Mouse (Mus musculus): ENCODE measurements at regions not wholly inside any gene's neighbourhood (a gene's known extent, or its start where the extent isn't known, plus 50 kb on each side); places are given as distances from the start of the nearest gene placed in this dataset.

DNA sequence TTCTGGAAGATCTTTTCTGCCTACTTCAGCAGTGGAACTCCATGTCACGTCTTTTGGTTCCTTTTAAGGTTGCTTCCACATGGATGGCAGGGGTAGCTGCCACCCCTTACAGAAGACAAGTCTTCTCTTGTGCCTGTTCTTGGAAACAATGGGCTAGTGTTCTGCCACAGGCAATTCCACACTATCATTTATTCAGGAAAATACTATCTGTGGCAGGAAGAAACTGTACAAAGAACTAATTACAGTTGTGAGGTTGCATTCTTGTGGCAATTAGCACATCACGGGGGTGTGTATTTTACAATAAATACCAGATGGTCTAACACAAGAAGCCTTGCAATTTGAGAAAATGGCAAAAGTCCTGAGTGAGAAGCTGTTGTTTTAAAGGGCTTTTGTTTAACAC, 489.8 kb downstream of the Ccdc50 start:
- no peak for DNase-seq (ENCODE audit: extremely low spot score, low spot score)

DNA sequence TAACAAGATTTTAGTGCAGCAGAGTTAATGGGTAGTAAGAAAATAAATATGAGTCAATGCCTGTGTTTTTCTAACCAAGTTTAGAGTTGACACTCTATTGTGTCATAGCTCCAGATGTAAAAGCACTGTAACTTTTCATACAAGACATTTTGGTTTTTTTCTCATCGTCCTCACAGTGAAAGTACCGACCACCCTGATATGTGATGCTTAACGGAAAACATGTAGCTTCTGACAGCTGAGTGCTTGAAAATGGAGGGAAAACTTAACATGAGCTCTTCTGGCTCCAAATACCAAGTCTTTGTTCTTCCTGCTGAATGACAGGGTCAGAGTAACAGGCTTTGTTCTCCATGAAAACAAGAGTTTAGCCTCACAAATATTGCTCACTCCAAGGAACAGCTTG, 490.3 kb downstream of the Ccdc50 start:
- DNase-seq (ENCODE audit: extremely low spot score, low spot score) = no peak

DNA sequence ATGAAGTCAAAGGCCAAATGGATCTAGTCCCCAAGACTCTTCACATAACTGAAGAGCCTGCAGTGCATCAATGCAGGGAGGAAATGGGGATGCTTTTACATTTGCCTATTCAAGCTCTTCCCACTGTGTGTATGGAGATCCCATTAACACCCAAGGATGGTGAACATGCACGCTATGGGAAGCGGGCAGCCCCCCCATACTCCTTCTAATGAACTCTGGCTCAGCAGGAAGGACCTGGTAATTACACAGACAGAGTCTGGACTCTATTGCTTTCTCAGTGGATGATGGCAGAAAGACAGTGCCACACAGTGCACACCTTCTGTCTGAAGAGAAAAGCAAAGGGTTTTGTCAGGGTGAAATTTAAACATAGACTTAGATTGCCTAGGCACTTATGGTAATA, 495.7 kb downstream of the Ccdc50 start:
- DNase-seq (ENCODE audit: extremely low spot score, low spot score) = no peak

DNA sequence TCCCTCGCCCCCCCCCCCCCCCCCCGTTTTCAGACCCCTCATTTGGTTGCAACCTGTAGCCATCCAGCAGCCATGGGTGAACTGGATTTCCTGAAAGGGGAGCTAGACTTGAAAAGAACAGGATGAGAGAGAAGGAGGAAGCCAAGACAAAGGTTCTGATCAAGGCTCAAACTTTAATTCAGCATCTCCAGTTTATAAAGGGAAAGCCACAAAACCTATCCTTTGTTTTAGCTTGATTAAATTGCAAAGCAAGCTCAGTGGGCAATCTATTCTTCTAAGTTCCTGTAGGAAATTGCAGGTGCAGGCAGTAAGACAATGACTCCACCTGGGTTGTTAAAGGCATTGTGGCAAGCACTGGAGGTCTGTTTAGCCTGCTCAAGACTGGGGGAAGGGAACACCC, 517.4 kb downstream of the Ccdc50 start:
- no peak for DNase-seq (ENCODE audit: extremely low spot score, low spot score)

DNA sequence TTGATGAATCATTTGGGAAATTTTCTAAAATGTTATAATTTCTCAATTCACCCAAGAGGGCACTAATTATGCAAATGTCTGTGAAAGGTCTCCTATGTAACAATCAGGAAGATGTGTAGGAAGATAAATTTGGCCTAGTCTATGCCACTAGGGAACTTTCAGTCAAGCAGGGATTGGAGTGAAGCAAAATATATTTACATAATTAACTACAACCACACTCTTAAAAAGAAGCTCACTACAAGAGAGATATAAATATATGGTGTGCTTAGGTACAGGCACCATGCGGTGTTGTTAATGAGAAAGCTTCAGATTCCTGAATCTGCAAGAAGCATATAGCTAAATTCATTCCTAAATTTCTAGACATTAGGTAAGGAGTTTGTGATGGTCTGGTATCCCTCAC, 526.8 kb downstream of the Ccdc50 start:
- DNase-seq (ENCODE audit: extremely low spot score, low spot score) = no peak

DNA sequence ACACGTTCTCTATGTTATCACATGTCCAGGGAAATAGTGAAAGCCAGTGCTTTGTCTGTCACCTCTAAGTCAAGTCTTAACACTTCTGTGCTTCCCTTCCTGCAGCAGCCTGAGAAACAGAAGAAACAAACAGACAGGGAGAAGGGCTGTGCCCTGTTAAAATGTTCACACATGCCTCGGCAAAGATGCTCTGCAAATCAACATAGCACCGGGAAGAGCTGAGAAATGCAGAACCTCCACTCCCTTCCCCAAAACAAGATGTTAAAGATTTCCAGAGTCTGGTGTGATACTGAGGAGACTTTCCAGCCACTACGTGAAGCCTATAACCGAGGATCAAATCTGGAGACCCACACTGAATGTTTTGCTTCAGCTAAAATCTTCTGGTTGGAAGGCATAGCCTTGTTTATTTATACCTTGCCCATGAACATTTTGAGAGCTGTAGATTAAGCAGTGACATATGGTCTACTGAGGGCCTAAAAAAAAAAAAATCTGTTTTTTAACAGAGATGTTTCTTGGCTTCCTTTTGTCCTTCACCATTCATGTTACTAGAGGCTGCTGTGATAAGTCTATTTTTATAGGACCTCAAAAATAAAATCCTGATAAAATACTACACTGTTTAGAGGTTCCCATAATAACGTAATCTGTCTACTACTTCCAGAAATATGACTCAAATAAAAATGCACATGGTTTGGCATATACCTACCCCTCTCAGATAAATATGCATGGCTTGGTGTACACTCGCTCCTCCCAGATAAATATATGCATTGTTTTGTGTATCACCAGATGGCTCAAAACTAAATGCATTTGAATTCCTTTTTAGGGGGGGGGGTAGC, 537.1 kb downstream of the Ccdc50 start:
- peak; percentile 14 for DNase-seq (ENCODE audit: extremely low spot score, low spot score)

DNA sequence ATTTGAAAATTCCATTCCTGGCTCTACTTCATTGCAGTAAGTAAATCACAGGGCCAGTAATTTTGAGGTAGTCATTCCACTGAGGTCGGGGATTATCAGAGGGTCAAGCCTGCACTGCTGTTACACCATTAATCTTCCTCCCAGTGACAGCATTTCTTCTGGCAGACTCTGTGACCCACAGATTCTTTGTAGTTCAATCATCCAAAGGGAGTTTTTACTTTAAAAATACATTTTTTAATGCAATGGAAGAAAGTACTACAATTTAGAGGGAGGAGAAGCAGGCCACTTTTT, 537.6 kb downstream of the Ccdc50 start:
- no peak for DNase-seq (ENCODE audit: extremely low spot score, low spot score)

DNA sequence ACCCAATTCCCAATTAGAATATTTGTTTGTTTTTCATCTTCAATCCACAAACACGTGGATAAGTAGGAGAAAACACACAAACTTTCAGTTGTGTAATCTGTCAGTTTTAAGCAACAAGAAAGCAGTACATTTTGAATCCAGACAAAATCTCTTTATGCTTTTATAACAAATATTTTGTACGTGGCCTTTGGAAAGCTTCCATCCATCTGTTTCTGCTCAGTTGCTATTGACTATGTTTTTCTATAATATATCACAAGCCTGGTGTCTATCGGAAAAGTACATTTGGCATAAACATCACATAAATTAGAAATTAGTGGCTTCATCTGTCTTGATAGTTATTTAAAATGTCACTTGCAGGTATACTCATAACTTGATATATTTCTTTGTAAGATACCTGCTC, 560.6 kb downstream of the Ccdc50 start:
- no peak for DNase-seq (ENCODE audit: extremely low spot score, low spot score)

DNA sequence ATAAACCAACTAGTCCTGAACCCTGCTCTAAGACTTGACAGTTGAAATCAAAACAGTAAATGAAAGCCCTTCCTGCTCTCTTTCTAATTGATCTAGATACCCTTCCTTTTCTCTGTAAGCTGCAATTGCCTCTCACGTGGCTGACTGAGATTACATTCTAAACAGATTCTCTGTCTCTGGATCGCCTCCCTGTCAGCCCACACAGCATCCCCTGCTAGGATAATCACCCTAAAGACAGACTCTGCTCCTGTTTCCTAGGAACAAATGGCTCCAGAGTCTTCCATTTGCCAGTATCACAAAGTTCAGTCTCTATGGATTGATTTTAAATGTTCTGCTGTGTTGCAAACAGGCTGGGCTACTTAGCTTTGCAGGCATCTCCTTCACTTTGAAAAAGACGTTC, 561.1 kb downstream of the Ccdc50 start:
- DNase-seq (ENCODE audit: extremely low spot score, low spot score) = no peak

DNA sequence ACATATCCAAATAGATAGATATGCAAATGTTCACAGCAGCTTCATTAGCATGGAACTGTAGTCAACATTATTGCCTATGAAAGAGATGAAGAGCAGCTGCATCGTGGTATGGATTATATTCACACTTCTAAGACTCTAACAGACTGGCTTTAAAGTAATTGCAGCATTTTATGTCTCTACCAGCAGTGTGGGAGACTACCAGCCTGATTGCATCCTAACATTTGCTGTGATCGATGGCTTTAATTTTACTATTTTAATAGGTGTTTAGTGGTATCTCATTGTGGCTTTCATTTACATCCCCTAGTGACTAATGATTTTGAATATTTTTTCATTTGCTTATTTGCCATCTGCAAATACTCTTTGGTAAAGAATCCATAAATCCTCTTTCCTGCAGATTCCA, 574.1 kb downstream of the Ccdc50 start:
- DNase-seq (ENCODE audit: extremely low spot score, low spot score) = no peak

DNA sequence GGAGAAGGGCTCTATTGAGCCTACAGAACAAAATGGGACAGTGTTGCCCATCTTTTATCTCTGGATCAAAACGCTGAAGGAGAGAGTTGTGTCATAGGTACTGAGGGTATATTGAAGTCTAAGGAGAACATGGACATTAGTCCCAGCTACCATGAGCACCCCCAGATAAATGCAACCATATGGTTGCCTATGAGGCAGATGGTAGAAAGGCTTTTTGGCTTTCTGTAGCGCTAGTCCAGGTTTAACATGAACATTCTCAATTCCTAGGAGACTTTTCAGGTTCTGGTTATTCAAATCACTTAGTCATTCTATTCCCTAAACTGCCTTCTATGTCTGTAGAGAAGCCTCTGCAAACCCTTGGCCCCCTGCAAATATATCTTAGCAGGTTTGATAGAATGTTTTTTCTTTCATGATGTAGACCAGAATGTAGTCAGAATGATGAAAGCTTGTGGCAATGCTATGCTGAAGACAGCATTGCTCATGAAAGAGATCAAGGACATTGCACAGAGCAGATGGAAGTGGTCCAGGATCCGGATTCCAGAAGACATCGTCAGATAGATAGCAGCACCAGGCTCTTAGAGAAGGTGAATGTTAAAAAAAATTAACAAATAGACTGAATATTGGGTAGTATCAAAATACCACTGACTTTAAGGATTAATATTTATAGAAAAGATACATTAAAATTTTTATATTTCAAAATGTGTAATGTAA, 590.2 kb downstream of the Ccdc50 start:
- no peak for DNase-seq (ENCODE audit: extremely low spot score, low spot score)

DNA sequence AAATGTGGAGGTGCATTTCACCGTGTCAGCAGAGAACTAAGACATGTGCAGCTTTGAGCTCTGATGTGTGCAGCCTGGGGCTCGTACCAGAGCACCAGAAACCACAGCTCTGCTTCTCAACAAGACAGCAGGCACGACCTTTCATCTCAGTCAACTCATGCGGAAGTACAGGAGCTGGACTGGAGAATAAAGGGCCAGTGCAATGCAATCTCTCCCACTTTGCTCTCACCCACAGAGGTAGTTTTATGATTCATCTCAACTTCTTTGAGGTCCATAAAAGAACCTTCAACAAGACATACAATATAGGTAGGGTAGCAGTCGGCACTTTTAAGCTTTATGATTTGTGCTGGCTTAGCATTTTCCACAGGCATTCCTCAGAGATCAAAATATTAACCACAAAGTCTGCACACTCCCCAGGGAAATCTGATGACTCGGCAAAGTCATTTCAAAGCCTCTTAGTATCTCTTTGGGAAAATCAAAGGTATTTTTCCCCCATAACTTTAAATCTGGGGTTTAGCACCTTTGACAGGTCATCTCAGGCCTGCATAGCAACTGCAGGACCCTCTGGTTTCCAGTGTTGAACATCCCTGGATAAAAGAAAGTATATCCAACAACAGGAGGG, 626.7 kb downstream of the Ccdc50 start:
- DNase-seq (ENCODE audit: extremely low spot score, low spot score) = no peak

DNA sequence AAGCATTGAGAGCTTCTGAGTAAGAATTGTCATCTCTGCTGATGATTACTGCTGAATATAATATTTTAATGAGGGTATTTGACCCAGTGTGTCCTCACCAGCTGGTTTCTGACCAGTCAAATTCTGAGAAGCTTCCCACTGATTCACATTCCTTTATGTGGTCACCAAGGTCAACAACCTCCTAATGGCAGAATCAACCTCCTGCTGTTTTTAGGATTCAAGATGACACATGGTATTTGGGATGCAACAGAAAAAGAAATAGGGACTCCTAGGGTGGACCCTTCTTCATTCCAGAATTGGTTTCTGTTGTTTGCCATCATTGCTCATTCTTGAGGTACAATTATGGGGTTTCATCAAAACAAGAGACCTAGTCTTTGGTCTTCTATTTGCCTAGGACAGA, 629.6 kb downstream of the Ccdc50 start:
- no peak for DNase-seq (ENCODE audit: extremely low spot score, low spot score)

DNA sequence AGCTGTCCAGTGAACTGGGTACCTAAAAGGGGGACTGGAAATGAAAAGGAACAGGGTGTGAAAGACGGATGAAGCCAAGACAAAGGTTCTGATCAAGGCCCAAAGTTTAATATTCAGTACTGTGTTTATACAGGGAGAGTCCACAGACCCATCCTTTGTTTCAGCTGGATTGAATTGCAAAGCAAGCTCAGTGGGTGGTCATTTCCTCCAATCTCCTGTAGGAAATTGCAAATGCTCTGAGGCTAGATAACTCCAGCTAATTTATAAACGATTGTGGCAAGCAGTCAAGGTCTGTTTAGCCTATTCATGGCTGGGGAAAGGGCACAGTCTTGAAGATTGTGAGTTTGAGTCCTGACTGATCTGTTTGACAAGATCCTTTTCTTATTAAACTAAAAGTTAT, 650.3 kb downstream of the Ccdc50 start:
- no peak for DNase-seq (ENCODE audit: extremely low spot score, low spot score)

DNA sequence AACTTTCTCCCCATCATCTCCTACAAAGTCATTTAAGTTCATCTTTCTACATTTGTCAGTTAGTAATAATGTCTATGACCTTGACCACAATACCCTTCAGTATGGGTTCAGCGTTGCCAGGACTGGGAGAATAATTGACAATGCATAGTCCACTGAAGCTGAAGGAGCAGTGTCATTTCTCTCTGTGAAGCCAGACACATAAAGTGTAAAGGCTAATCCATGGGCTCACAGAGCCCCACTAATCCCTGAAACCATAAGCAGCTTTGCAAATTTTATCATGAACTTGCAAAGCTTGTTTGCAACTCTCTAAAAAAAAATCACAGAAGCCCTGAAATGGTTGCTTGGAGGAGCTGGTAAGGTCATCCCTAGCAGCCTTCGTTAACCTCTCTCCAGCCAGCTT, 654.4 kb downstream of the Ccdc50 start:
- no peak for DNase-seq (ENCODE audit: extremely low spot score, low spot score)

DNA sequence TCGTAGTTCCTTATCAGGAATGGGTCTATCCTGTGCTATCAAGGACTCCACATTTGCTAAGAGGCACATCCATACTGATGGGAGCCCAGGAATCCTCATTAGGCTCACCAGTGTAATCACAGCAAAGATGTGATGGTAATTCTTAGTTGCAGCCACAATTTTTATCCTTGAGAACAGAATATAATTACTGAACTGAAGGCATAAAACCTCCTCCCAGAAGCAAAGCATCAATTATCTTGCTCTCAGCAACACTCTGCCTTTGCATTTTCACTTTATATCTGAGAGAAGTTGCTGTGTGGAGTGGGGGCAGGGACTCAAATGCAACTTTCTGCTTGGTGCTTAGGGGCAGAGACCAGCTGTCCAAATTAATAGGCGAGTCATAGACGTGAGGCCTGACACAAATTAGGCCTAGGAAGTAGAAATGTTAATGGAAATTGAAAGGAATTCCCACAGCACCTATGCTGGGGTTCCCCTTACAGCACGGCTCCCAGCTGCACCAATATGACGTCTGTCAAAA, 676.2 kb downstream of the Ccdc50 start:
- no peak for DNase-seq (ENCODE audit: extremely low spot score, low spot score)

DNA sequence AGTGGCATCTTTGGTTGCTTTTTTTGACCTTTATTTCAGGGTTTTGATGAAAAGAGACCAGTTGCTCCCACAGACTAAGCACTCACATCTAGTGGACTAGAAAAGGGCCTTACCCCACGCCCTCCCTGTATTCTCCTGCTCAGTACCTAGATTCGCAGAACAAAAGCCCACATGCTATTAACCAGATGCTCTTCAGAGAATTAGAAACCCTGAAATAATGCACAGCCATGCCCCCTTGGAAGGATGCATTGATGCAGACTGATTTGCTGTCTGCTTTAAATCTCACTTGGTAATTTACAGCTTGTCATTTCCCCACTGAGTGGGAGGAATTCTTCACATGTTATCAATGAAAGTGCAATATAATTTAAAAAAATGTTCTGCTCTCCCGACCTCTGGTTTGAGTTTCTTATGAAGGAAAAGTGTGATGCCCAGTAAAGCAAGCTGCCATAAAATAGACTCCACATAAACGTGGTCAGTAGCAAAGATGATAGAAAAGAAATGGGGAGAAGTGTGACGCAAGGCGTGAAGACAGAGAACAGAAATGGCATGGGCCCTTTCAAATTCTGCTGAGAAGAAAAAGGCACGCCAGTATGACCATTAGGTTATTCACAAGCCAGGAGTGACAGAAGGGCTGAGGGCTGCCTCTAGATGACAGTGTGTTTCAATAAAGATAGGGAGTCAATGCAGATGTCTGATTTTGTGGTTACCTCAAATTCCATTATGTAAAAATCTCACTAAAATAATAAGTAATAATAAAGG, 669.8 kb downstream of the Fgf12 start:
- DNase-seq (ENCODE audit: extremely low spot score, low spot score) = no peak

DNA sequence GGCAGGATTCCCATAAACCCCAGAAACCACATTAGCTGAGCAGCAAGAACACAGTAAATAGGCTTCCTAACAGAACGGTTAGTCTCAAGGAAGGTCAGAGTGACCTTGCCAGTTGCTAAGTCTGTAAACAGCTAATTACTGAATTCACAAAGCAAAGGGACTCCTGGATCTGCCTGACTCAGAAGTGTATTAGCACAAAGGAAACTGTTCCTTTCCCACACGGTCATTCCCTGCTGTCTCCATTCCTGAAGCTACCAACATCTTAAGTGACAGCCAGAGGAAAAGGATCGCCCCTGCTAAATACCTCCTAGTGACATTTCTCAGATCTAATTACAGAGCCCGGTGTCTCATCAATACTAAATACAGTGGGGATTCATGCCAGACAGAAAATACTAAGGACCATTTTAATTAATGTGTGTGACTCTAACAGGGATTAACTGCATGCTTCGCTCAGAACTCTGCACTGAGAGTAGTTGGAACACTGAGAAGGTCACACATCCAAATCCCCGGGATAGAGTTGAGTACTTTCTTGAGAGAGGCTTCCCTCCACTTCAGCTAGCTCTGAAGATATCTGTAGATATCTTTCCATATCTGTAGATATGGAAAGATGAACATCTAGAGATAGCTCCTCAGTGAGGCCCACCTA, 663.3 kb downstream of the Fgf12 start:
- no peak for DNase-seq (ENCODE audit: extremely low spot score, low spot score)

DNA sequence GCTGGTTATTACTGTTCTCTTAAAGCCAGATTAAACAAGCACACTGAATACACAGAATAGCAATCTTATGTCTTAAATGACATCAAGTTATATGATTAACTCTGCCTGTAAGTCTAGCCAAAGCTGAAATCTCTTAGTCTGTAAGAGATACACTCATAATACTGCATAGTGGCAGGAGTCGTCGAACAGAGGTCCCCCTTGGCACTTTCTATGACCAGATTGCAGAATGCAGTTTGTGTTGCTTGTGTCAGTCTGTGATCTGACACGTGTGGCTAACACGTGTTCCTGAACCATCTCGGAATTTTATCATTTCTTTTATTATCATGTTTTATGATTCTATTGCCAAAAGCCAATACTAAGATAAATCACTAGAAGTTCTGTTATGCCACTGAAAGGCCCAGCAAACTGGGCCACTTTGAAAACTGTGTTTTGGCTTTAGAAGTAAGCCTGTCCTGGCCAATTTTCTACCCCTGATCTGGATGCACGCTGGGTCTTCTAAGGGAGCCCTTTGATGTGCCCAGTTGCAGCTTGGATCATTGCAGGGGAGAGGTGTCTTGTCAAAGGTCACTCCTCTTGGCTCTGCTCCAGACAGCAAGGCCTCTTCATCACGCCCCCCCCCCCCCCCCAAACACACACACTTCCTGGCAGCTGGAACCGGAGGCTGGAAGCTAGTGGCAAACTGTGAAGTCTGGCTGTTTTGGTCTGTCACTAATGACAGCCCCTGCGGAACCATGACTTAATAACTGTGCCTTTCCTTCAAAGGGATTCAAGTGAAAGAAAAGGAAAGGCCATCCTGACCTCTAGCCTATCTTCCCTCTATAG, 648.4 kb downstream of the Fgf12 start:
- DNase-seq (ENCODE audit: extremely low spot score, low spot score) = peak; percentile 61

DNA sequence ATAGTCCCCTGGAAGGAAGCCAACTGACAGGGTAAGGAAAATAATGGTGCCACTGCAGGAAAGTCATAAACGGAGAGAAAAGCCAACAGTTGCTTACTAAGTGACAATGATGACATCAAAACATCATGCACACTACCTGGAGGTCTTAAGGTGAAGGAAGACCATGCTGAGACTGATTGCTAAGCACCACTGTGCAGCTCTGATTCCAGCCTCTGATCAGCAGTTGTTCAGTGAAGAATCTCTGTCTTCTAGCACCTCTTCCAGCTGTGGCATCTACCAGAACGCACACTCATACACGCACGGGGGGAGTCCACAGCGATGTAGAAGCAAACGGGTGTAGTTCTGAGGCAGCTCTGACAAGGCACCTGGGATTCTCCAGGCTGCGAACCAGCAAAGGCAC, 647.8 kb downstream of the Fgf12 start:
- peak; percentile 24 for DNase-seq (ENCODE audit: extremely low spot score, low spot score)
